Mouse (Mus musculus) Patski (cell line): ENCODE results near the gene Slc44a2. TPM values are rescaled to one million over a fixed set of nuclear protein-coding genes. Genes with fewer than 3 reads are reported as not detected.

ENCODE experiments used
- ATAC-seq: fragments of 100-300 bp; one replicate; pipeline ENCODE4 v1.8.0; 2021
- CTCF ChIA-PET: fragments of 350-600 bp; sonication (Branson Sonifier 250); formaldehyde crosslinking; loops from one replicate; lab custom pipeline; 2022; ENCODE audit warnings: inconsistent platforms; lab: Charles Lee
- POLR2A ChIA-PET: fragments of 350-600 bp; sonication (Branson Sonifier 250); formaldehyde crosslinking; loops from one replicate; lab custom pipeline; 2022; ENCODE audit warnings: antibody characterized with exemption, inconsistent platforms; lab: Charles Lee
- DNase-seq: peaks from one replicate; pipeline ENCODE4 v3.0.0-alpha.2; 2011; ENCODE audit warnings: low read depth, low spot score
- H3K27me3 ChIP-seq: fragments of 371-371 bp; one replicate; pipeline ENCODE4 v1.5.1; 2021
- CTCF ChIP-seq: fragments of 100-300 bp; IDR thresholded peaks from one replicate; pipeline ENCODE4 v1.5.1; 2021
- in situ Hi-C: fragments of 300-500 bp; cut with MboI; formaldehyde crosslinking; loops from 3 replicates; pipeline ENCODE4 v1.11.1; 2018; ENCODE audit warnings: low pct_unique_long_range_greater_than_20kb, mixed read lengths
- polyA plus RNA-seq: library from polyadenylated mRNA; unstranded; gene quantifications from one replicate; pipeline ENCODE4 v1.2.3, GENCODE M21; 2021

Slc44a2 gene
- polyA plus RNA-seq, 1 experiment from 2014 or later: 245 TPM

DNA sequence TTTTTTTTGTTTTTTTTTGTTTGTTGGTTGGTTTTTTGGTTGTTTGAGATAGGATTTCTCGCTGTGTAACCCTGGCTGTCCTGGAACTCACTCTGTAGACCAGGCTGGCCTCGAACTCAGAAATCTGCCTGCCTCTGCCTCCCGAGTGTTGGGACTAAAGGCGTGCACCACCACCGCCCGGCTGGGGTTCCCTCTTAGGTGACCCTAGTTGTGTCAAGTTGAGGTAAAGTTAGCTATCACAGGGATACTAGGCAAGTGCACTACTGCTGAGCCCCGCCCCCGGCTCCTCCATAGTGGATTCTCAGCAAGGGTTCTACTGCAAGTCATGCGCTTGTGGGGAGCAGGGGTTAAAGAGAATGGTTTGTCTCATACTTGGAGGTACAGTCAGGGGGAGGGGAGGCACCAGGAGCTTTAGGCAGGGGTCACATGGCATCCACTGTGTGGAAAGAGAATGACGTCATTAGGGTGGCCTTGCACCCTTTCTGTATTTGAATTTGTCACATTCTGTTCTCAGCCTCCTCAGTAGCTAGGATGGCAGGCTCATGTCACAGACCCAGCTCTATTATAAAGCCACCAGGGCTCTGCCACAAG is 9.3 kb downstream of the Slc44a2 start:
- in situ Hi-C loops: no loop called here
- no peak for TF ChIP-seq CTCF
- no peak for ATAC-seq
- POLR2A ChIA-PET: interaction anchor here (0.9 to 1.2 kb wide), 2 partner anchors 8 to 10 kb away, joined by 3 to 4 read pairs; partner anchors contain the start of gene Slc44a2
- H3K27me3 ChIP-seq: no peaks in the 10 kb centered on the region
- DNase-seq: no peak
- CTCF ChIA-PET: interaction anchor here (1.0 to 2.8 kb wide), 5 partner anchors 9 to 27 kb away, joined by 3 to 18 read pairs (median 5); partner anchors contain the start of gene Slc44a2

DNA sequence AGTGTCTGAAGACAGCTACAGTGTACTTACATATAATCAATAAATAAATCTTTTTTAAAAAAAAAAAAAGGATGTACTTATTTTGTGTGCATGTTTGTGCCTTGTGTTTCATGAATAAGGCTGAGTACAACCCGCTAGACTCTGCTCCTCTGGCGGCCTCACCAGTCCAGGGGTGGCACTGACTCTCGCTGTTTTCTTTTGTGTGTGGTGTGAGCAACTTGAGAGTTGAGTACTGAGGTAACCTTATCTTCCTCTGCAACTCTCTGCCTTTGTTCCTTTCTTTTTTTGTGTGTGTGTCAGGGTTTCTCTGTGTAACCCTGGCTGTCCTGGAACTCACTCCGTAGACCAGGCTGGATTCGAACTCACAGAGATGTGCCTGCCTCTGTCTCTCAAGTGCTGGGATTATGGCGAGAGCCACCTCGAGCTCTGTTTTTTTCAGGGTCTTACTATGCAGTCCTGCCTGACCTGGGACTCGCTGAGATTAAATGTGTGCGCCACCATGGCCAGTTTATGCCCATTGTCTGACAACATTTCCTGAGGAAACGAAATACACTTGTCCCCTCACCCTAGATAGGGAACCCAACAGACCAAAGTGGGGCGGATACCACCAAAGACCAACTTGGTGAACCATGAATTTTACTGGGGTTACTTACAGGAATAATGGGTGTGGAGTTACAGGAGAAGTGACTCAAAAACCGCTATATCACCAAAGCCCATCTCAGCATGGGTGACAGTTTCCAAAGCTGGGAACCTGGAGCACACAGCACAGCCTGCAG is 11.1 kb downstream of the Slc44a2 start:
- DNase-seq (no peak), ATAC-seq (no peak)
- no peaks in the 10 kb centered on the region for H3K27me3 ChIP-seq
- in situ Hi-C loops: no loop called here
- CTCF ChIA-PET: interaction anchor here (1.2 to 4.1 kb wide), 3 partner anchors 7 to 26 kb away, joined by 3 to 18 read pairs (median 17); no protein-coding TSS in a partner anchor
- POLR2A ChIA-PET: interaction anchor here (0.7 to 2.5 kb wide), 4 partner anchors 11 to 894 kb away, joined by 3 to 13 read pairs (median 4); partner anchors contain the start of gene Slc44a2
- TF ChIP-seq CTCF: no peak

- TF ChIP-seq CTCF: no peak
- CTCF ChIA-PET: interaction anchor here (0.8 to 4.1 kb wide), 3 partner anchors 19 to 25 kb away, joined by 5 to 18 read pairs (median 17); no protein-coding TSS in a partner anchor
- POLR2A ChIA-PET: interaction anchor here (0.6 to 2.5 kb wide), 3 partner anchors 12 to 133 kb away, joined by 4 to 13 read pairs (median 4); partner anchors contain the start of gene Slc44a2
- no peaks in the 10 kb centered on the region for H3K27me3 ChIP-seq
- peak; percentile 83 for DNase-seq
- ATAC-seq: peak; percentile 70
- in situ Hi-C loops: no loop called here
Measured at GRCm38 (mm10) chr9:21332161-21333061, 11.9 kb downstream of the Slc44a2 start.

GRCm38 (mm10) chr9:21333523-21333922 is 13.0 kb downstream of the Slc44a2 start:
- peak; percentile 14 for ATAC-seq
- in situ Hi-C loops: no loop called here
- DNase-seq: no peak
- CTCF ChIA-PET: interaction anchor here (2.0 to 4.1 kb wide), 2 partner anchors 20 to 24 kb away, joined by 15 to 17 read pairs; no protein-coding TSS in a partner anchor
- POLR2A ChIA-PET: interaction anchor here (0.7 to 2.5 kb wide), 2 partner anchors 9 to 13 kb away, joined by 4 to 13 read pairs; partner anchors contain the start of gene Slc44a2
- TF ChIP-seq CTCF: no peak
- H3K27me3 ChIP-seq: no peaks in the 10 kb centered on the region

DNA sequence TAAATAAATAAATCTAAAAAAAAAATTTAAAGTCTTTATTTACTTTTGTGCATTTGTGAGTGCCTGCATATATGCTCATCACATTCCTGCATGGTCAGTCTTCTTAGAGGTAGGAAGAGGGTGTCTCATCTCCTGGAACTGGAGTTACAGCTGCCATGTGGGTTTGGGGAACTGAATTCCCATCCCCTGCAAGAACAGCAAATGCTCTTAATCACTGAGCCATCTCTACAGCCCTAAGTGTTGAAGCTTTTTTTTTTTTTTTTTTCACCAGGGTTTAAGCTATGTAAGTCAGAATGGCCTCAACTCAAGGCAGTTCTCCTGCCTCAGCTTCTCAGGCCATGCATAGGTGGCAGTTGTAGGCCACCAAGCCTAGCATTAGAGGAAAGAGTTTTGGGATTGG is 14.2 kb downstream of the Slc44a2 start:
- no peak for TF ChIP-seq CTCF

GRCm38 (mm10) chr9:21335391-21335790 is 14.9 kb downstream of the Slc44a2 start:
- no peak for ATAC-seq
- no peaks in the 10 kb centered on the region for H3K27me3 ChIP-seq
- in situ Hi-C loops: no loop called here
- no peak for DNase-seq
- ChIA-PET CTCF (interaction anchor here (1.6 to 4.1 kb wide), 4 partner anchors 14 to 22 kb away, joined by 7 to 17 read pairs (median 15); partner anchors contain the start of gene Slc44a2), POLR2A (interaction anchor here (0.6 kb wide), 2 partner anchors 10 to 30 kb away, joined by 3 to 4 read pairs; no protein-coding TSS in a partner anchor)
- no peak for TF ChIP-seq CTCF

More for the DNA sequence above, 14.2 kb downstream of the Slc44a2 start:
- H3K27me3 ChIP-seq: no peaks in the 10 kb centered on the region
- ChIA-PET POLR2A (interaction anchor here (0.6 kb wide), 1 partner anchor 31 kb away, joined by 4 read pairs; no protein-coding TSS in a partner anchor), CTCF (interaction anchor here (1.6 to 4.1 kb wide), 4 partner anchors 13 to 22 kb away, joined by 7 to 17 read pairs (median 15); partner anchors contain the start of gene Slc44a2)
- ATAC-seq (no peak), DNase-seq (no peak)
- in situ Hi-C loops: no loop called here

GRCm38 (mm10) chr9:21336491-21336890 is 16.0 kb downstream of the Slc44a2 start:
- ChIA-PET CTCF (interaction anchor here (1.5 to 3.3 kb wide), 2 partner anchors 15 to 21 kb away, joined by 7 to 15 read pairs; partner anchors contain the start of gene Slc44a2), POLR2A (interaction anchor here (0.8 kb wide), 1 partner anchor 9 kb away, joined by 3 read pairs; no protein-coding TSS in a partner anchor)
- no peak for ATAC-seq
- H3K27me3 ChIP-seq: no peaks in the 10 kb centered on the region
- no peak for TF ChIP-seq CTCF
- DNase-seq: no peak
- in situ Hi-C loops: no loop called here

DNA sequence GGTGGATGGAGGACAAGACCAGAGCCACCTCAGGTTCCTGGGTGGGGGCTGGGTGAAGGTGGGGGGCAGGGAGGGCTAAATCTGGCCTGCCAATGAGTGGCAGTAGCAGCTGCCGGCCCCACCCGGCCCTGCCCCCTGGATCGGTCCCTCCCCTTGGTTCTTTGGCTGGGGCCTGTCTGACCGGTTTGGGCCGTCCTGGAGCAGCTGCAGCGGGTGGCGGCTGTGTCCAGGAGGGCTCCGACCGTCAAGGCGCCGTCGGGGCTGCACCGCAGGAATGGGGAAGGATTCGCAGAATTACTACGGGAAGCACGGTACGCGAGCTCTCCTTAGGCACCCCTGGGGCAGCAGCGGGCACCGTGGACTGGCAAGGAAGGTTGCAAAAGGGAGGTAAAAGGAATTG is 17.2 kb downstream of the Slc44a2 start:
- CTCF ChIA-PET: interaction anchor here (0.8 to 3.3 kb wide), 2 partner anchors 16 to 19 kb away, joined by 8 to 15 read pairs; partner anchors contain the start of gene Slc44a2
- in situ Hi-C loops: no loop called here
- POLR2A ChIA-PET: interaction anchor here (0.9 to 1.1 kb wide), 3 partner anchors 10 to 19 kb away, joined by 3 to 4 read pairs (median 3); partner anchors contain the start of gene Slc44a2
- ATAC-seq (peak; percentile 17), DNase-seq (no peak)
- no peak for TF ChIP-seq CTCF
- no peaks in the 10 kb centered on the region for H3K27me3 ChIP-seq

DNA sequence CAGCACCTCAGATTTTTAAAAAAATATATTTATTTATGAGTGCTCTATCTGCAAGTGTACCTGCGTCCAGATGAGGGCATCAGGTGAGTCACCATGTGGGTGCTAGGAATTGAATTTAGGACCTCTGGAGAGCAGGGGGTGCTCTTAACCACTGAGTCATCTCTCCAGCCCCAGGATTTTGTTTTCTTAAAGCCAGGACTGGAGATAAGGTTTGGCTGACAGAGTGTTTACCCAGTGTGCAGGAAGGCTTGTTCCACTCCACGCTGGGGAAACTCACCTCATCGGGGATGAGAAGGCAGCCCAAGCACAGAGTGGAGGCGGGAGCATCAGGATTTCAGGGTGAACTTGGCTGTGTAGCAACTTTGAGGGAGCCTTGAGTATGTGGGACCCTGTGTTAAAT is 19.9 kb downstream of the Slc44a2 start:
- no peaks in the 10 kb centered on the region for H3K27me3 ChIP-seq
- ChIA-PET CTCF (no interaction called here), POLR2A (interaction anchor here (0.7 kb wide), 1 partner anchor 17 kb away, joined by 4 read pairs; no protein-coding TSS in a partner anchor)
- TF ChIP-seq CTCF: no peak
- in situ Hi-C loops: no loop called here
- DNase-seq (no peak), ATAC-seq (no peak)
